Mouse (Mus musculus): ENCODE results near the gene Mif4gd.

Gene Mif4gd

GRCm38 (mm10) chr11:115564064-115564809 lies 48.5 kb downstream of the Mif4gd start, which contains the start of gene Nup85:
Gene Nup85 (plus strand): TSS chr11:115564434.
- DNase-seq: peak; percentile 98

GRCm38 (mm10) chr11:115563406-115563805 lies 49.4 kb downstream of the Mif4gd start:
- peak; percentile 23 for DNase-seq

All from thymus, postnatal 14 days (tissue).